Mouse (Mus musculus): ENCODE results near the gene Engase.

The Engase gene

DNA sequence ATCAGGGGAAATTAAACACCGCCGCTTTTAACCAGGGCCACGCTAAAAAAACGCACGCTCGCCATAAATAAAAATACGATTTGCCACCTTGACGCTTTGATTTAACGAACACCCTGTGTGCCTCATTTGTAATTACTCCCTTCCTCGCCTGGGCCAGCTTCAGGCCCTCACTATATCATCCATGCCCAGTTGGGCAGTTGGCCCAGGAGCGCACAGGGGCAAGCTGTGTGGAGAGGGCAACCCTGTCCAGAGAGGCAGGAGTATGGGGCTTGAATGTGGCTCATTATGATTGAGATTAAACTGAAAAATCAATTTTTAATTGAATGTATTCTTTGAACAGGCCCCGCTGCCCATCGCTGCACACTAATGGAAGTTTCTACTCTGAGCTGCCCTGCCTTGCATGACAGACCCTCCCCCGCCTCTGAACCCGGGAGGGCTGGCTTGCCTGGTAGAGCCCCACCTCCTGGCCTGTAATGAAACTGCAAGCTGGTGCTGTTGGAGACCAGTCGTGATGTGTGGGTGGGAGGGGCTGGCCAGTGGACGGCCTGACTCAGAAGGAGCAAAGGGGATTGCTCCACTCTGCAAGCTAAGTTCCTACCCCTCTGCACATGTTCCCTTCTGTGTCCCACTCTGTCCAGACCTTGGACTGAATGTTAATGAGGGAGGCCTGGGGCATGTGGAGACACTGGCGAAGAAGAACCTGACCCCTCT lies 57.9 kb downstream of the Engase start:
- DNase-seq: peak; percentile 55

DNA sequence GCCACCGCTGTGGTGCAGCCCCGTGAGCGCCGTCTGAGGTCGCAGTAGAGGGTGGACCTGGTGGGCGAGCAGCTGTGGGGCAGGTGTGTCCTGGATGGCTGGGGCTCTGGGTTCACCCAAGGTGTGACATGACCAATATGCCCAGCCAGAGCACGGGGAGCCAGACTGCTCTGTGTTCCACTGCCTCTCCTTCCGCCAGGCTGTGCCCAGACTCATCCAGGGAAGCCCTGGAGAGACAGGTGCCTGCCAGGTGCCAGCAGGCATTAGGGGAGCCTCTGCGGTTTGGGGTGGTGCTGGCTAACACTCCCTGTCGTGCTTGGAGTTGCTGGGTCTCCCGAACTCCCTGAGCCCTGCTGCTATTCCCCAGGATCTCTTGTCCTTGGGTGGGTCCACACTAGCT lies 61.4 kb downstream of the Engase start:
- no peak for DNase-seq

Data from right cerebral cortex, postnatal 14 days (tissue).